Mouse (Mus musculus): ENCODE results near the gene Coro6.

- no peak for TF ChIP-seq CHD2 (IDR thresholded peaks at IDR 0.05; ENCODE audit: low read depth, low read length)
- no peak for TF ChIP-seq HCFC1 (IDR thresholded peaks at IDR 0.05; ENCODE audit: borderline replicate concordance, insufficient read depth, low read length)
- TF ChIP-seq ZNF384 (IDR thresholded peaks at IDR 0.05; ENCODE audit: low read depth, low read length): no peak
- TF ChIP-seq ZC3H11A (IDR thresholded peaks at IDR 0.05; ENCODE audit: borderline replicate concordance, low read depth, low read length): 0 out of 2 replicates have a peak, but pooled peaks have one; percentile 0
These were observed 5.6 kb downstream of the Coro6 start for GRCm38 (mm10) chr11:77467784-77468183.

All from ES-E14 (cell line).